Mouse (Mus musculus): ENCODE data around the gene Reps2.
A peak's percentile ranks its signal among the peaks of the same experiment; 100 is the strongest.

The Reps2 gene

DNA sequence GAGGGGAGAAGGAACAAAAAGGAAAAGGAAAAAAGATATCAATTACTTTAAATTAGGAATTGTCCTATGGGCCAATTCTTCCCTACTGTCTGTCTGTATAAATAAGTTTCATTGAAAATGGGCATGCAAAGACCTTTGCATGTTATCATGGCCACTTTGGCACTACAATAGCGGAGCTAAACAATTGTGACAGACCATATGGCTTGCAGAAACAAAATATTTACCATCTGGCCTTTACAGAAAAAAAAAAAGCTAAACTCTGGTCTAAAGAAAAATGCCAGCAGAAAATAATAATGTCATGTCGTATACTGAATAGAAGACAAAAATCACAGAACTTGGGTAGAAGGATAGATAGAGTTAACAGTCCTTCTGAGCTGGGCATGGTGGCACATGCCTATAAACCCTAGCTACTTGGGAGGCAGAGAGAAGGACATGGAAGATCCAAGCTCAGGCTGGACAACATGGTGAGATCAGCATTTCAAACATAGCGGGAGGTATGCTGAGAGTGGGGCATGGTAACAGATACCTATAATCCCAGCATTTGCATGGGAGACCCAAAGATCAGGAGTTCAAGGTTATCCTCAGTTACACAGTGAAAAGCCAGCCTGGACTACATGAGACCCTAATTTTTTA, 54.2 kb downstream of the Reps2 start:
- no peak for DNase-seq (ENCODE audit: low spot score)

DNA sequence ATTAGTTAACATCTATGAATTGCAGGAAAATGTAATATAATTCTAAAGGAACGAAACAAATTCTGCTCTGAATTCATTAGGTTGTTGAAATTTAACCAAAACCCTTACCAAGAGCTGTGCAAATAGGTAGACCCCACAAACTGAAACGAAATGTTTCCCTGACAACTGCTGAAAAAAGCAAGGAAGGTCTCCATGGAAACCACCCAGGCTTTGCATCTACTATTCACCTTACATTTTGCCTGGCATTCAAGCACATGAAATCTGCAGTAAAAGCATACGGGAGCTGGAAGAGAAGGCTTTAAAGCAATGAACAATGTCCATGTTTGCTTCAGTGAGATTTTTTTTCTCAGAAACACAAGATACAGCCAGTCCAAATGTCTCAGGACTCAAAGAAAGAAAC, 59.1 kb downstream of the Reps2 start:
- DNase-seq (ENCODE audit: low spot score), result no peak

DNA sequence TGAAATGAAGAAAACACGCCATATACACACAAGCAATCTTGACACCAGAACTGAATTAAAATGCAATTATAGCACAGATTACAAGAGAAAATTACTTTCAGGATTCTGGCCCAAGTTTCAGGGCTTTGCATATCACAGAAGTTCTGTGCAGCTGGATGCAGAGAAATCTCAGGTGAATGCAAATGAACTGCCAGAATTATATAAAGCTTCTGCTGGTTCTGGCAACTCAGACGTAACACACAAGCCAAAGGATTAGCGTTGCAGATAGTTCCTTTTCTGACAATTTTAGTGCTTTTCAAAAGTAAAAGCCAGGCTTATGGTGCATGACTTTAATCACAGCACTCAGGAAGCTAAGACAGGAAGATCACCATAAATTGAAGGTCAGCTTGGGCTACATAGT, 62.9 kb downstream of the Reps2 start:
- DNase-seq (ENCODE audit: low spot score), result no peak

DNA sequence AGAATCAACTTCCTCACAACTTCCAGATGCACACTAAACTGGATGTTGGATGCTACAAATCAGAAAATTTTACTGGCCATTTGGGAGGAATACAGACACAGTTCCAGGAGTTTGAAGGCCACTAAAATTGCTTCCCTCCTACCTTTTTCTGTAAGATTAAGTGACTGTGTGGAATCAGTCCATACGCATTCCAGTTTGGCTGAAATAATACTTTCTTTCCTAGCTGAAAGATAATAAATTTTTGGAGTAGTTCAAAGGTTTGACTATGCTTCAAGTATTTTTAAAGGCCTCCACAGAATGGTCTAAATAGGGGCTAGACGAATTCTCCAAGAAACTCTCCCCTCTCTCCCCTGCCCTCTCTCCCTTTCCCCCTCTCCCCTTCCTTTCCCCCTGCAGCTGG, 75.0 kb downstream of the Reps2 start:
- DNase-seq (ENCODE audit: low spot score), result no peak

DNA sequence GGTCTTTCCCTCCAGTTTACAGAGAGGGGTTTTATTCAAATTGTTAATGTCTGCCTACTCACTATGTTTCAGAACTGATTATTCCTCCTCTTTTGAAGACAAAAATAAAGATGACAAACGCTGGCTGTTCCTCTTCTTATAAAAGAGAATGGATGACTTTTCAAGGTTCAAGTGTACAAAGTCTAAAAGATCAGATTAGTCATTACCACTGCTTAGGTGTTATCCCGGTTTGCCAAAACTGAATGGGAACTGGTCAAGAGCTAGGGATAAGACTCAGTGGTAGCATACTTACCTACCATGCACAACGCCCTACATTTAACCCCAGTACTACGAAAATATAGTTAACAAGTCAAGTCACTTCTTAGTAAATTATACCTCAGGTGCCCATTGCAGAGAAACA, 77.9 kb downstream of the Reps2 start:
- DNase-seq (ENCODE audit: low spot score), result no peak

DNA sequence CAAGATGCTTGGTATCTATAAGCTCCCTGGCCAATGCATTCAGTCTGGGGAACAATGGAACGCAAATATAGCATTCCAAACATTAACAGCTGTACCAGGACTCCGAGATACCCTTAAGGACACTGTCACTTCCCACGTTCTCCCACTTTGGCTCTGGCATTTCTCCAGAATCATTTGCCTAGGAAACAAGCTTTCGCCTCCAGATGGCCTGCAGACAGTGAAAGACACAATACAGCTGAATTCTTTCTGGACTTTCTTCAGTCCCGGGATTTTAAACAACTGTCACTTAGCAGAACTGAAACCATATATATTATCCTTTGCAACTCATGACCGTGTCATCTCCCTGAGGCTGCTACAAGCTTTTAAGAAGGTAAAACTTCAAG, 87.0 kb downstream of the Reps2 start:
- no peak for DNase-seq (ENCODE audit: low spot score)

DNA sequence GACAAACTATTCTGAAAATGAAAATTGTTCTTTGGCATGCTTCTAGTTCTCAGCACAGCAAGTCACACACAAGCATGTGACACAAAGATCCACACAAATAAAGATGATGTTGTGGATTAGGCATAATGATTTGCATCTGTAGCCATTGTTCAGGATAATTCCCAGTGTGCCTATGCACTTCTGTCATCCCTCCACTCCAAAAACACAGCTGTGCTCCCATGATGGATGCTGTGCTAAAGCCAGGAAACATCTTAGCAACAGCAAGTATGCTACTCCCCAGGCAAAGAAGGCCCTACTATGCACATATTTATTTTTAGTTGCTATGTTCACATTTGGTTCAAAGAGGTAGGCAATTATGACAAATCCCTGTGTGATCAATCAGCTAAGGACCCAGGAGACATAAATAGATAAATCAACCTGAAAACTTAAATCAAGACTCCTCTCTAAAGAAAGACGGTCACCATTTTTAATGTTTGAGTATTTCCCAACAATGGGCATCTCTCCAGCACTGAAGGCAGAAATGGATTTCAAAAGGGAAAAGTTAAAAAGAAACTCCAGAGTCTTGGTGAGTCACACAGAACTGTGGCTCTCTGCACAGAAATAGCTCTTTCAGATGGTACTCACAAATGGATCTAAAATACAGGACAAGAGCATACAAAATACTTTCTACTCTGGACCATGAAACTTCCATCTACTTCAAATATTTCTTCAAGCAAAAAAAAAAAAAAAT, 87.6 kb downstream of the Reps2 start:
- DNase-seq (ENCODE audit: low spot score), result no peak

DNA sequence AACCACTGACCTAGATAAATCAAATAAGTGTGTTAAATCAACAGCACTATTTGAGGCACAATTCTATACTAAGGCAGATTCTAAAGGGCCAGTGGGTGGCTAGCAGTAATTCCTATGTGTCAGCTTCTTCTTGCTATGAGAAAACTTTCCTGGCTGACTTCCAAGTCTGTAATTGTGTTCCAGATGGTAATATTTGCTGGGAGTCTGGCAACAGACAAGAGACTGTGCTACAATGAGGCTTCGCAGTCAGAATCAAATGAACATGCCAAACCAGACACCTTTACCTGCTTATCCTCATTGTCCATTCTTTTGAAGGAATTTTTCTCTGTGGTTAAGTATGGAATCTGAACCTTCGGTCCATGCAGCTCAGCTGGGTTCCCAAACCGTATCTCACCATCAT, 88.9 kb downstream of the Reps2 start:
- no peak for DNase-seq (ENCODE audit: low spot score)

DNA sequence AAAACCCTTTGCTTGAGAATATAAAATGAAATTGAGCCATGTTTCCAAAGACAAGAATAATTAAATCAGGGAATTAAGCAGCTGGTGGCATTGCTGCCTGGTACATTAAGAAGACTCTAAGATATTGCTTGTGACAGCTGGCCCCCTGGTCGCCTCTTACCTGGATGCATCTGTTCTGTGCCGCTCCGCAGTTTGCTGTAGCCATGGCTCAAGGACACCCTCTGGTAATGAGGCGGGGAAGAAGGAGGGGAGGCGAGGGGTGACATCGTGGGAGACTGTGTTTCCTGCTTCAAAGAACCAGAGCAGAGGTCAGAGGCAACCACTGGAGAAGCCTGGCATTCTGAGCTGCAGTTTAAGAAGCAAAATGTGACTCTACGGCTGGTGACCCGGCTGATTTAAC, 91.1 kb downstream of the Reps2 start:
- DNase-seq (ENCODE audit: low spot score), result peak; percentile 2

DNA sequence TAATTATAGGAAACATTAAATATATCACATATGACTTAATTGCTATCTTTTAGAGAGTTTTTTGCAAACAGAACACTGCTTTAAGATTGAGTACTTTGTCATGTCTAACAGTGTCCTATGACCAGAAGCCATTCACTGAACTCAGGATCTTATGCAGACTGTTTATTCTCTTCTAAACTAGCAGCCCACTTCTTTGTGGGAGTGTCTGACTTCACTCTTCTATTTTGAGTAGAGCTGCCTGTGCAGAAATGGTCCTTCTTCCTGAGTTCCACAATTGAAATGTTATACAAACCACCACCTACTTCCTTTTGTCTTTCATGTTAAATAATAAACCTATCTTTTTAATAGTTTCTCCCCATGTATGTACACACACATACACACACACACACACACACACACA, 98.4 kb downstream of the Reps2 start:
- DNase-seq (ENCODE audit: low spot score), result no peak

DNA sequence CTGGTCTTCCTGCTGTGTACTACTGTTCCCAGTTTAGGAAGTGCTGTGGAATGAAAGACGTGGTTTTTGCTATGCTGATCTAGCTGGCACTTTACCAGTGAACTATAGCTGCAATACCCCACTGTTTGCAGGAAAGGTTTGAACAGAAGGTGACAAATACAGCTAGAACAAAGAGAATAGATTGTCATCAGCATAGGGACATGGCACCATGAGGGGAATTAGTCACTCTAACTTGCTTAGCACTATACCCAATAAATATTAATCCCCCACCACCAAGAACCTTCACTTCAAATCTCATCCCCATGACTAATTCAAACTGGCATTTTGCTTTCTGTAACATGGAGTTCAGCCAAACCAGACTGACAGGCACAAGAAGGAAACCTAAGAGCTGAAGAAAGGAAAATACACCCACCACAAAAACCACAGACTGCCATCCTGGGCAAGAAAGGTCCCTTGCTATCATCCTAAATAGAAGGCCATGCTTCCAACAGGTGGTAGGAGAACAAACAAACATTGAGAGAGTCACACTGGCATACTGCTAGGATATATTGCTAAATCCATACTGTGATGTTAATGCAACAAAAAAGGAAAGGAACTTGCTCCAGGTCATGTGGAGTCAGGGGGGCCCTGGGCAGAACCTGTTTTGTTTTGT, 100.7 kb downstream of the Reps2 start:
- DNase-seq (ENCODE audit: low spot score), result no peak

DNA sequence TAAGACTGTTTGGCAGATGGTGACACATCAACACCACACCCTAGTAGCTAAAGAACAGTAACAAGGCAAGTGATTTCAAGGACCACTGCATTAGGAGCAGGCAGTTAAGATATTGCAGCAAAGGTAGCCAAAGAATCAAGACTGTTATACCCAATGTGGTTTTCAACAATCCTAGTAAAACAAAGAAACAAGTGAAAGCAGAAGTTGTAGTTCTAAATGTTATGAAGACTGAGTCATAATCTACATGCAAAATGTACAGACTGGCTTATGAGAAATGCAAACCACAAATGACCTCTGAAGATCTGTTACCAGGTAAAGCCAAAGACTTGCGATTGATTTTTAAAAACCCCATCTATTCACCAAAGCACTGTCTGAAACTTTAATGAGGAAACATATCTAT, 101.5 kb downstream of the Reps2 start:
- no peak for DNase-seq (ENCODE audit: low spot score)

DNA sequence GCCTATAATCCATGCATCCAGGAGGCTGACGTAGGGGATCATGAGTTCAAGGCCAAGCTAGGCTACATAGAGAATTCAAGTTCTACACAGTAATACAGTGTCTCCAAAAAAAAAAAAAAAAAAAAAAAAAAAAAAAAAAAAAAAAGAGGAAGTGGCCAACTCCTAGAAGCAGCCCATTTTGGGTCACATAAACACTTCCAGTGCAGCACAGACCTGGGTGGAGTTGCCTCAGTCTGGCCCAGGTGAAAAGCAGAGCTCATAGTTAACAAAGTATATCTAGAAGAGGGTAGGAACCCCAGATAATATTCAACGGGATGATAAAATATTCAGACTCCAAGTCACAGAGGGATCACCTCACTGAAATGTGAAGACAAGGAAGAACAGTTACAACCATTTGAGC, 112.4 kb downstream of the Reps2 start:
- no peak for DNase-seq (ENCODE audit: low spot score)

DNA sequence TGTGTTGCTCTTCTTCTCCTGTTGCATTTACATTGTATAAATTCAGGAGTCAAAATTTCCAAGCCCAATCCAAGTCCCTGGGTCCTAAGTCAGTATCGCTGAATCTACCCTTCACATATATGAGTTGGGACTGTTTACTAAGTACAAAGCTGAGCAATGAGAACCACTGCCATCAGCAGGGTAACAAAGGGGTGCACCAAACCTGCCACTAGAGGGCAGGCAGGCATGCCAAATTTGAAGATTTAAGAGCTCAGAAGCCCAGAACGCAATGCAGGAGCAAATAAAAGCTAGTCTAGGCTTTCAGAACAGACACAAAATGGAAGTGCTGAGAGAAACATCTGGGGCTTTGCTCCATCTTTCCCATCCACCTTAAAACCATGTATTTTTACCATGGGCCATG, 116.2 kb downstream of the Reps2 start:
- DNase-seq (ENCODE audit: low spot score), result no peak

DNA sequence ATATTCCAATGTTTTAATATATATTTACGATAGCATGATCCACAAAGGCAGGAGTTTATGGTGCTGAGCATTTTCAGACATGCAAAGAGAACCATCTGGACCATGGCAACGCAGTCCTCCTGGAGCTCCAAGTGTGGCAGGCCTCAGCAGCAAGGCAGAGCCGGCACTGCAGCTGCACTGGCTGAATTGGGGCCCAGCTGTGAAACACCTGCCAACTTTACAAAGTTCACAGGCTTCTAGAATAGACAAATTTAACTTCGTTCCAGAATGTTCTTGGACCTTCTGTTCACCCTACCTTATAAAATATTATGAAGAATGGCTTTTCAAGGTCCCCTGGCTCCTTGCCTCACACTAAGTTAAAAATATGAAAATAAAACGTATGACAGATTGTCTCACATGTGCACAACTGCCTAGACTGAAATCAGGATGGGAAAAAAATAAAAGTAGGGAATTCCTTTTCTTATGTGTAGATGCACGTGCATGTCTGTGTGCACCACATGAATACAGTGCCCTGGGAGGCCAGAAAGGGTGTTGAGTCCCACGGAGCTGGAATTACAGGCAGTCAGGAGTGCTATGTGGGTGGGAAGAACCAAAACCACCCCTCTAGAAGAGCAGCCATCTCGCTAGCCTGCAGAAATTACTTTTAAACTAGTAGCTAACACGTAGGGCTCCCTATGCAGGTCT, 121.5 kb downstream of the Reps2 start:
- DNase-seq (ENCODE audit: low spot score), result no peak

DNA sequence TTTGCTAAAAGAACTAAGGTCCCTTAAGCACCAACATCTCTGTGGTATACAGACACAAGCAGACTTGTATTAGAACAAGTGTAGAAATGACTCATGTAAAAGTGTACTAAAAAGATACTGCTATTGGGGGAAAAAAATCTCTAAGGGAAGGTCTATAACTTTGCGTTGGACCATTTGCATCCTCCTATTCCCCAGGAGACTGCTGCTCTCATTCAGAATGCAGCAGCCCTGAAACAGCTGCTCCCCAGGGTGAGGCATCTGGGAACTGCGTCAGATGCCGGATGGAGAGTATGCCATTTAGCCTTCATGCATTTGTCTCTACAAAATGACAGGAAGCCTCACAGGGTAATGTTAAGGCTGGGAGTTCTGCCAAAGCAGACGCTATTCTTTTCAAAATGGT, 122.3 kb downstream of the Reps2 start:
- no peak for DNase-seq (ENCODE audit: low spot score)

DNA sequence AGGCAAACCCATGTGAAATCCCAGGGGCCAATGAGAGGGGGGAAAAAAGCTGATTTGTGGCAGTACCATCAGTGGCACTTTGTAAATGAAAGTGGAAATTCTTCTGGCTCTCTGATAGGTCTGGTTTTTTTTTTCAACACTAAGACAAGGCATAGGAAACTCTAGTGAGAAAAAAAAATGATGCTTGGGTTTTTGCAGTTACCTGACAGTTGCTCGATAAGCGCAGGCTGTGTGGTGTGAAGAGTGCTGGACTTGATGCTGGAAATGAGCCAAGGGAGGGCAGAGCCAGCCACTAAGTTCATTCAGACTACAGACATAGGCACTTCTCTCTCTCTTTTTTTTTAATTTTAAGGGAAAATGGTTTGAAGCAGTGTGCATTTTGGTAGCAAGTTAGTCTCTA, 123.1 kb downstream of the Reps2 start:
- DNase-seq (ENCODE audit: low spot score), result no peak

DNA sequence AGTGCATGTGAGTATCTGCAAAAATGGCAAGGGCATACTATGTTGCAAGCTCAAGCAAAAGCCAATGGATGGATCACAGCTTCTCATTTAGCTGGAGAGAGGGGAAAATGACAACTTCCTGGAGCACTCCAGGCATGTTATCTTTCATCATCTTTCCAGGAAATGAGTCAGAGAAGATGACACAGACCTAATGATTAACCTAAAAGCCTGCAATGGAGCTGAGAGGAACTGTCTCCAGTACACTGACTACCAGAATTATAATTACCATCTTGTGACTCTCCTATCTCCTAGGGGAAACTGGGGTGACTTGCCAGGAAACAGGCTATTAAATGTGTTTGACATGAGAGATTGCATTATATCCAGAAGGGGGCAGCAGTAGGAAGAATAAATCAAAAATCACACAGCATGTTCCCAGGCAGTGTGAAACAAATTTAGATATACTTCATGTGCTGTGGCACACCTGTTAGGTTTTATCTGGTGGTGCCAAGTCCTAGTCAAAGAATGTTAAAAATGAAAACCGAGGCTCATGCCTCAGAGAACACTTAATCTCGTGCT, 132.9 kb downstream of the Reps2 start:
- no peak for DNase-seq (ENCODE audit: low spot score)

DNA sequence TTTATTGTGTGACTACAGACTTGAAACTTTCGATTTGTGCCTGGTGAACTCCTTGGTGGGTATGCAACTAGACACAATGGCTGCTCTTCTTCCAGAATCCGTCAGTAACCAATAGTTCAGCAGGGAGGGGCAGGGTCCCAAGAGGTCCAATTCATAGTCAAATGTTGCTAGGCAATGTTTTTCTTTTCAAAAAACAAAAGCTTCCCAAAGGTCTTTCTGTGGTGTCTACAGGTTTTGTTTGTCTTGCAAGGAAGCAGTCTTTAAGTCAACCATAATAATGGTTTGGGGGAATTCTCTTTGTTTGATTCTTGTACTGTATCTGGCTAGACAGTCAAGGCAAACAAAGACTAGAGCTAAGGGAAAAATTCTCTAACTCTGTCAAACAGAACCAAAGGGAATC, 138.3 kb downstream of the Reps2 start:
- no peak for DNase-seq (ENCODE audit: low spot score)

DNA sequence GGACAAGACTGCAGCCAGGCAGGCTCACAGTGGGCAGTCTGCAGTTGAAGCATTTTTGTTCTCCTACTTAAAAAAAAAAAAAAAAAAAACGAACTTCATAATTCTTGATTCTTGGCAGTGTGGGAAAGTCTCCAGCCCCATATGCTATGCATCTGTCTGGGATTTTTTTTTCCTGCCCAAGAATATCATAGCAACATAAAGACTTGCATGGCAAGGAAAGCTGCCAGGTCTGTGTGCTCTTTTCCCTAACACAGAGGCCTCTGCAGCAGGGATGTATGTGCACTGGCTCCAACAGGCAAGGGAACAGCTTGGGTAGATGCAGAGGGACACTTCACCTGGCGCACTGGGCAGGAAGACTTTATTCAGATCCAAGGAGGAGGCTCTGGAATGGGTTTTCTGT, 140.0 kb downstream of the Reps2 start:
- no peak for DNase-seq (ENCODE audit: low spot score)

DNA sequence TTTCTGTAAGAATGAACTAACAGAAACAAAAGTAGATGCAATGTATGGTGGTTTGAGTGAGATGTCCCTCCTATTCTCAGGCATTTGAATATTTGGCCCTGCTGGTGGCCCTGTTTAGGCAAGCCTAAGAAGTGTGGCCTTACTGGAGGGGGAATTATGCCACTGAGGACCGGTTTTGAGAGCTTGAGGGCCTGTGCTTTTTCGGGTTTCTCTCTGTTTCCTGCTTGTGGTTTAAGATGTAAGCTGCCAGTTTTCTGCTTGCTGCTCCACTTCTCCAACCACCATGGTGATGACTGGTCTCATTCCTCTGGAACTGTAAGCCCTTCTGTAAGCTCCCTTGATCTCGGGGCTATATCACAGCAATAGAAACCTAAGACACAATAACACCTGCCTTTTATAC, 142.5 kb downstream of the Reps2 start:
- no peak for DNase-seq (ENCODE audit: low spot score)

DNA sequence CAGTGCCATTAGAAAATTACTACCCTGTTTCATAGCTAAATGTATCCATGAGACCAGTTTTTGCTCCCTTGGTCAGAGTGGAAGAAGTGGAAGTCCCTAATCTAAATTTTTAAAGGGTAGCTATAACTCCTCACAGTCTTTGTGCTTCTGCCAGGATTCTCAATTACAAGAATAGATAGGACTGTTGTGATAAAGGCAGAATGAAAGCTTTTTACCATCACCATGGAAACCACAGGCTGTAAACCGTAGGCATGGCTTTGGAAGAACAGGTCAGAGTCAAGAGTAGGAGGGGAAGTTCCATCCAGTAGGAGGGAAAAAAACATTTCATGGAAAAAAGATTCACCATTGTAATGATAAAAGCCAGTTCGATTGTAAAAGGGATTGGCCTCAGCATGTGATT, 147.0 kb downstream of the Reps2 start:
- no peak for DNase-seq (ENCODE audit: low spot score)

DNA sequence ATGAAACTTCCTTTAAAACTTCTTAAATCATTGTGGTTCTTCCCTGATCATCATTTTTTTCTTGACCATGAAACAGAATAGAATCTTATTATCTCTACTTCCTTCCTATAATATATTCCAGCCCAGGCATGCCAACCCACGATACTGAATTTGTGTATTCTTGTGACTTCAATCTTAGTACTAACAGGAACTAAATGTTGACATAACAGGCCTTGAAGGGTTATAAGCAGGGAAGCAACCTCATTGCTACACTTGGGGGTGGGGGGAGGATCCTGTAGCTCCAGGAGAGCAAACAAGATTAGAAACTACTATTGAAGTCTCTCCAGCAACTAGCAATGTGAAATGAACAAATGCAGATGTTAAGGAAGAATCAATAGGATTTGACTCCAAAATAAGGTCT, 154.8 kb downstream of the Reps2 start:
- DNase-seq (ENCODE audit: low spot score), result no peak

Measured in ovary, adult 18-20 months (tissue).